In genomic region chr11:77070721-77071120, GRCm38 (mm10) we compare ENCODE assay signal across 10 mouse cellular contexts. TPM values are rescaled to one million over a fixed set of nuclear protein-coding genes. Genes with fewer than 3 reads are reported as not detected.
DNase-seq lines count a peak whose midpoint lies in the region; ATAC-seq and TF ChIP-seq lines count a peak whose summit lies in the region.
"Had no signal": no experiment of that assay in that cellular context is flagged by ENCODE, and none has a peak within 500 bp of the region (broad histone marks: within the 10 kb centered on the region; RNA-seq: fewer than 3 reads in every experiment).

No protein-coding gene starts in this region.

- peak; percentile 15 for DNase-seq in adrenal gland, postnatal 25 days
- no peak for DNase-seq in adrenal gland, postnatal 4 days (ENCODE audit: low spot score in 2 of 2)
- peak; percentile 47 for DNase-seq in kidney, postnatal 0 days (ENCODE audit: low spot score)
- peak; percentile 35 to 50 for DNase-seq in B cell, adult 2 months
- peak; percentile 56 to 57 for DNase-seq in kidney, postnatal 4 days
- DNase-seq in gastrocnemius, adult 8-10 months (ENCODE audit: low spot score in 2 of 2) = no peak
- no peak for DNase-seq in ovary, postnatal 36 days (ENCODE audit: low spot score)
- DNase-seq: cerebellum, adult 9-10 months had no signal

- peak; percentile 64 for TF ChIP-seq CTCF in kidney, postnatal 0 days (IDR thresholded peaks at IDR 0.05; ENCODE audit: low read depth)

- H3K9ac ChIP-seq in kidney, postnatal 0 days (ENCODE audit: low read depth, low read length) = no peak overlapping the region
- no peak overlapping the region for H3K9ac ChIP-seq in kidney, embryonic 15.5 days

- no peak for ATAC-seq in kidney, postnatal 0 days (replicated peaks; ENCODE audit: low FRiP score, low read depth)
- ATAC-seq in kidney, embryonic 15.5 days (replicated peaks; ENCODE audit: low FRiP score) = no peak

- no peak overlapping the region for H3K4me2 ChIP-seq in kidney, postnatal 0 days (ENCODE audit: low read length)
- no peak overlapping the region for H3K4me2 ChIP-seq in kidney, embryonic 15.5 days

- H3K4me3 ChIP-seq in kidney, postnatal 0 days (replicated peaks; ENCODE audit: low read depth, low read length) = no peak overlapping the region
- H3K4me3 ChIP-seq in kidney, embryonic 15.5 days (replicated peaks) = no peak overlapping the region

- no peaks in the 10 kb centered on the region for H3K9me3 ChIP-seq in kidney, postnatal 0 days (replicated peaks; ENCODE audit: low read length)
- H3K9me3 ChIP-seq in kidney, embryonic 15.5 days (replicated peaks) = no peaks in the 10 kb centered on the region

- no peaks in the 10 kb centered on the region for H3K27me3 ChIP-seq in kidney, postnatal 0 days (ENCODE audit: insufficient read depth, low read length)
- H3K27me3 ChIP-seq in kidney, embryonic 15.5 days = no peaks in the 10 kb centered on the region

- WGBS in kidney, postnatal 0 days = 76% methylated on average over 4 of the region's 4 CpGs
- 78% methylated on average over 4 of the region's 4 CpGs for WGBS in kidney, embryonic 15.5 days

- no peaks in the 10 kb centered on the region for H3K4me1 ChIP-seq in kidney, postnatal 0 days (replicated peaks; ENCODE audit: insufficient read depth, low read length)
- H3K4me1 ChIP-seq in kidney, embryonic 15.5 days = no peaks in the 10 kb centered on the region

- H3K27ac ChIP-seq in kidney, postnatal 0 days = no peak overlapping the region
- no peak overlapping the region for H3K27ac ChIP-seq in kidney, embryonic 15.5 days
- H3K27ac ChIP-seq: macrophage had no signal

- peaks cover 15% of the 10 kb centered on the region; the same call in 1 of the 2 replicates for H3K36me3 ChIP-seq in kidney, postnatal 0 days (ENCODE audit: insufficient read depth, low read length)
- H3K36me3 ChIP-seq in kidney, embryonic 15.5 days = peaks cover 56% of the 10 kb centered on the region

RNA-seq across cellular contexts. Expression of gene Nsrp1, which starts 7.5 kb away (rescaled TPM):
- 27.9 and 28.7 TPM in 2 replicates for total RNA-seq in adrenal gland, postnatal 25 days (2021)
- total RNA-seq in adrenal gland, postnatal 4 days (2021) = 10 to 100 TPM; 23.9 to 29.7 TPM
- polyA plus RNA-seq in kidney, postnatal 0 days (2015; fragmentation: Nextera tagmentation; extraction: Ambion mirVana) = 76.3 TPM in 2 replicates
- 75.1 and 77.7 TPM in 2 replicates for polyA plus RNA-seq in kidney, embryonic 15.5 days (2015; fragmentation: Nextera tagmentation; extraction: Ambion mirVana)
- total RNA-seq in gastrocnemius, adult 8-10 months (2022) = 10 to 100 TPM; 11.8 to 15.0 (median 12.1) TPM

Comparison
In these comparisons a context has a peak if more than half of its experiments do, and no peak if none do; other contexts are left out.
1. DNase-seq: peak in adrenal gland, postnatal 25 days (single experiment), kidney, postnatal 0 days (single experiment), B cell, adult 2 months (2 of 2) and kidney, postnatal 4 days (2 of 2); none in adrenal gland, postnatal 4 days (0 of 2), gastrocnemius, adult 8-10 months (0 of 2) and ovary, postnatal 36 days (single experiment).